Mouse (Mus musculus) midbrain, postnatal 0 days (tissue): ENCODE data around the gene Epor. TPM values are rescaled to one million over a fixed set of nuclear protein-coding genes. Genes with fewer than 3 reads are reported as not detected.

Experiments
- ATAC-seq: fragments of 200-750 bp; cut with Nextera tagmentation; 2 replicates; pipeline ENCODE4 v1.8.0; 2017; ENCODE audit warnings: moderate number of reproducible peaks, mild to moderate bottlenecking, moderate TSS enrichment, moderate library complexity; ENCODE audit not compliant: low FRiP score
- DNase-seq: peaks from one replicate; pipeline ENCODE4 v3.0.0-alpha.2; 2015; ENCODE audit warnings: low spot score
- H3K27ac ChIP-seq: fragments of 300-500 bp; sonication (generic); 2 replicates; pipeline ENCODE4 v1.5.1; 2014; ENCODE audit warnings: low read depth, mild to moderate bottlenecking, low read length, mixed read lengths
- H3K27me3 ChIP-seq: fragments of 300-500 bp; sonication (generic); 2 replicates; pipeline ENCODE4 v1.6.1; 2014; ENCODE audit warnings: low read length, control low read depth, mixed read lengths; ENCODE audit not compliant: insufficient read depth
- H3K36me3 ChIP-seq: fragments of 300-500 bp; sonication (generic); 2 replicates; pipeline ENCODE4 v1.6.1; 2014; ENCODE audit warnings: low read length, control low read depth, mixed read lengths; ENCODE audit not compliant: insufficient read depth
- H3K4me1 ChIP-seq: fragments of 300-500 bp; sonication (generic); 2 replicates; pipeline ENCODE4 v1.6.1; 2014; ENCODE audit warnings: mild to moderate bottlenecking, control low read depth, antibody characterized with exemption, low read length, mixed read lengths; ENCODE audit not compliant: insufficient read depth
- H3K4me2 ChIP-seq: fragments of 300-500 bp; sonication (generic); 2 replicates; pipeline ENCODE4 v1.6.1; 2014; ENCODE audit warnings: low read depth, mild to moderate bottlenecking, low read length, mixed read lengths; ENCODE audit not compliant: poor library complexity, severe bottlenecking
- H3K4me3 ChIP-seq: fragments of 300-500 bp; sonication (generic); 2 replicates; pipeline ENCODE4 v1.5.1; 2014; ENCODE audit warnings: low read depth, mild to moderate bottlenecking, low read length, moderate library complexity
- H3K9ac ChIP-seq: fragments of 300-500 bp; sonication (generic); replicated peaks from 2 replicates; pipeline ENCODE4 v1.6.1; 2014; ENCODE audit warnings: mild to moderate bottlenecking, low read length, moderate library complexity, mixed read lengths; ENCODE audit not compliant: poor library complexity, severe bottlenecking
- H3K9me3 ChIP-seq: fragments of 300-500 bp; sonication (generic); 2 replicates; pipeline ENCODE4 v1.6.1; 2016; ENCODE audit warnings: low read length, control low read depth
- CTCF ChIP-seq: IDR thresholded peaks from 2 replicates; pipeline ENCODE4 v1.5.1; 2016; ENCODE audit warnings: antibody characterized with exemption, mild to moderate bottlenecking
- WGBS: fragments of 180-500 bp; shearing (Covaris S2); extraction: QIAGEN DNeasy Blood & Tissue Kit; methylation state at CpG from one replicate; pipeline ENCODE4 v1.1.7; 2014; 5-methylcytosine and 5-hydroxymethylcytosine counted together
- polyA plus RNA-seq: library from polyadenylated mRNA; unstranded; fragments of >200 nt; fragmentation: Nextera tagmentation; extraction: Ambion mirVana; gene quantifications from 2 replicates; pipeline ENCODE4 v1.2.1, GENCODE M21; 2015
- total RNA-seq: library from RNA; depleted of rRNA; stranded (reverse); fragments of >200 nt; gene quantifications from 2 replicates; pipeline ENCODE4 v1.2.3, GENCODE M21; 2014

Epor gene
- total and polyA plus RNA-seq, 2 experiments from 2014 or later, result 1.9 to 2.7 TPM

- H3K4me1 ChIP-seq, result 0 out of 2 replicates have a peak, but pooled peaks cover 6% of the 10 kb centered on the region
- peak within 1 kb of the TSS; percentile 92 for H3K27ac ChIP-seq
- DNase-seq, result peak; percentile 99
- H3K9ac ChIP-seq, result peak within 1 kb of the TSS; percentile 66
- H3K36me3 ChIP-seq, result no peaks in the 10 kb centered on the region; the same call in 1 of the 2 replicates
- H3K9me3 ChIP-seq, result no peaks in the 10 kb centered on the region
- peak; percentile 96 for ATAC-seq
- H3K4me2 ChIP-seq, result peak within 1 kb of the TSS; percentile 61
- WGBS, result under 1% methylated on average over 54 of the region's 54 CpGs
- H3K4me3 ChIP-seq, result peak within 1 kb of the TSS; percentile 57
- H3K27me3 ChIP-seq, result peaks cover 4% of the 10 kb centered on the region
- TF ChIP-seq CTCF, result no peak; the same call in 1 of the 2 replicates
Observed at GRCm38 (mm10) chr9:21955570-21956281, 7.6 kb downstream of the Epor start, which contains the start of gene Swsap1. Gene Swsap1, plus strand, starts transcription at chr9:21955755.

- TF ChIP-seq CTCF, result peak; percentile 60
- H3K4me3 ChIP-seq, result peak overlapping the region; percentile 57
- WGBS, result 2% methylated on average over 18 of the region's 18 CpGs
Observed at GRCm38 (mm10) chr9:21955225-21955569, 8.1 kb downstream of the Epor start.

GRCm38 (mm10) chr9:21954635-21955034, 8.7 kb downstream of the Epor start:
- Histone ChIP-seq H3K4me2 (no peak overlapping the region), H3K36me3 (no peaks in the 10 kb centered on the region; the same call in 1 of the 2 replicates), H3K27ac (no peak overlapping the region), H3K27me3 (no peaks in the 10 kb centered on the region), H3K9ac (no peak overlapping the region), H3K4me1 (0 out of 2 replicates have a peak, but pooled peaks cover 6% of the 10 kb centered on the region), H3K9me3 (no peaks in the 10 kb centered on the region), H3K4me3 (no peak overlapping the region)
- ATAC-seq, result no peak
- no peak for TF ChIP-seq CTCF
- DNase-seq, result no peak
- WGBS, result 78% methylated on average over 3 of the region's 3 CpGs

More at GRCm38 (mm10) chr9:21955225-21955569, 8.1 kb downstream of the Epor start:
- no peaks in the 10 kb centered on the region for H3K9me3 ChIP-seq
- peak overlapping the region; percentile 92 for H3K27ac ChIP-seq
- no peak overlapping the region for H3K9ac ChIP-seq
- ATAC-seq (peak; percentile 41), DNase-seq (no peak)
- H3K27me3 ChIP-seq, result no peaks in the 10 kb centered on the region
- H3K36me3 ChIP-seq, result no peaks in the 10 kb centered on the region; the same call in 1 of the 2 replicates
- H3K4me2 ChIP-seq, result peak overlapping the region; percentile 61
- H3K4me1 ChIP-seq, result 0 out of 2 replicates have a peak, but pooled peaks cover 6% of the 10 kb centered on the region

GRCm38 (mm10) chr9:21953600-21953999, 9.7 kb downstream of the Epor start:
- H3K4me2 ChIP-seq, result peak overlapping the region; percentile 18; the same call in 1 of the 2 replicates
- DNase-seq (peak; percentile 80), ATAC-seq (peak; percentile 8; the same call in 1 of the 2 replicates)
- H3K9me3 ChIP-seq, result no peaks in the 10 kb centered on the region
- H3K9ac ChIP-seq, result no peak overlapping the region
- peak overlapping the region; percentile 69 for H3K27ac ChIP-seq
- 0 out of 2 replicates have a peak, but pooled peaks cover 6% of the 10 kb centered on the region for H3K4me1 ChIP-seq
- WGBS, result 3% methylated on average over 3 of the region's 3 CpGs
- no peak overlapping the region for H3K4me3 ChIP-seq
- no peak for TF ChIP-seq CTCF
- H3K27me3 ChIP-seq, result no peaks in the 10 kb centered on the region
- H3K36me3 ChIP-seq, result peaks cover 2% of the 10 kb centered on the region; the same call in 1 of the 2 replicates

GRCm38 (mm10) chr9:21951977-21952376, 11.3 kb downstream of the Epor start:
- Histone ChIP-seq H3K4me2 (no peak overlapping the region), H3K36me3 (peaks cover 11% of the 10 kb centered on the region), H3K9me3 (no peaks in the 10 kb centered on the region), H3K27me3 (no peaks in the 10 kb centered on the region), H3K27ac (no peak overlapping the region), H3K4me3 (no peak overlapping the region), H3K4me1 (0 out of 2 replicates have a peak, but pooled peaks cover 6% of the 10 kb centered on the region), H3K9ac (no peak overlapping the region)
- DNase-seq (no peak), ATAC-seq (no peak)
- TF ChIP-seq CTCF, result peak; percentile 64
- 80% methylated on average over 3 of the region's 3 CpGs for WGBS

- peak; percentile 15 for DNase-seq
- Histone ChIP-seq H3K27me3 (no peaks in the 10 kb centered on the region), H3K9me3 (no peaks in the 10 kb centered on the region), H3K36me3 (peaks cover 14% of the 10 kb centered on the region), H3K4me2 (no peak overlapping the region), H3K27ac (no peak overlapping the region), H3K4me1 (no peaks in the 10 kb centered on the region), H3K9ac (no peak overlapping the region), H3K4me3 (no peak overlapping the region)
- no peak for ATAC-seq
- 16% methylated on average over 11 of the region's 11 CpGs for WGBS
- no peak for TF ChIP-seq CTCF
Observed at GRCm38 (mm10) chr9:21950322-21950721, 13.0 kb downstream of the Epor start.
